Mouse (Mus musculus): ENCODE measurements at regions not wholly inside any gene's neighbourhood (a gene's known extent, or its start where the extent isn't known, plus 50 kb on each side); places are given as distances from the start of the nearest gene placed in this dataset.

DNA sequence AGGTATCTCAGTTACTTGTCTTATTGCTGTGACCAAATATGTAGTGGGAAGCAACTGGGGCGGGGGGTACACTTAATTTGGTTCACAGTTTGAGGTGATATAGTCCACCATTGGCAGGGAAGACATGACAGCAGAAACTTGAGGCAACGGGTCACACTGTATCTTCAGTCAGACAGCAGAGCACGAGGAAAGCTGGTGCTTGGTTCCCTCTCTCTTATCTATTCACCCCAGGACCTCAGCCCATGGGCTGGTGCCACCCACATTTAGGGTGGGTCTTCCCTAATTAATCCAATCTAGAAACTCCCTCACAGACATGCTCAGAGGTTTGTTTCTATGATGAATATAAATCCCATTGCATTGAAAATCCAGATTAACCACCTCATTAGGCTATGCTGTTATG is 56.5 kb downstream of the Otud1 start:
- DNase-seq (ENCODE audit: low read depth), result no peak

- DNase-seq (ENCODE audit: low read depth), result peak; percentile 87
These were observed 58.1 kb downstream of the Otud1 start for GRCm38 (mm10) chr2:19715564-19716238.

DNA sequence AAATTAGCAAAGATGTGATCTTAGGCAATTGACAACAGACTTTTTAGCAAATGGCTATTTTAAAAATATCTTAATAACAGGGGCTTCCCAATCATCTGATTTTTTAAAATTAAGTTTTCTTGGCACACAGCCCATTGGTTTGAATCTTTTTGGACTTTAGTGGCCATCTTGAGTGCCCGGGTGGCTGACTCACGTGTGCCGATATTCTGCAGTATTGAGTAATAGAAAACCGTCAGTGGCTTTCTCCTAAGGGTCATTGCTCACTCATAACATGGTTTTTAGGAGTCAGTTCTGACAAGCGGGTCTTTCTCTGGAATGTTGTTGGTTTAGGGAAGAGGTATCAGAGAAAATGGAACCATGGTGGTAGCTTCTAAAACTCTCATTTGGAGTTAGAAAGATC is 58.8 kb downstream of the Otud1 start:
- DNase-seq (ENCODE audit: low read depth), result no peak

DNA sequence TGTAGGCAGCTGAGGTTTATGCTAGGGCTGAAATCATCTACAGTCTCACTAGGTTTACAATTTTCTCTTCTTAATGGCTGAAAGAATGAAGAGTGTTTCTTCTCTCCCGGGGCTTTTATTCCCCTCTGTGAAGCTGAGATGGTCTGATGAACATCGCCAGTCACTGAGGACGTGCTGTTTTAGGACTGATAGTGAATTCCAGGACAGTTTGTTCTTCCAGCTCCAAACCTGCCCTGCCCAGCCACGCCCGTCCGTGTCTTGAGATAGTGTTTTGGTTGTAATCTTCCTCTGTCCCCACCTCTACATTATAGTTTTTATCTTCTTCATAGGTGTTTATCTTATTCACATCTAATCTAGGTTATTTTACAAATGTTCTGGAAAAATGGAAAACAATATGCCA is 68.5 kb downstream of the Otud1 start:
- DNase-seq (ENCODE audit: low read depth), result no peak

GRCm38 (mm10) chr2:19726904-19727303 is 69.4 kb downstream of the Otud1 start:
- peak; percentile 63 for DNase-seq (ENCODE audit: low read depth)

DNA sequence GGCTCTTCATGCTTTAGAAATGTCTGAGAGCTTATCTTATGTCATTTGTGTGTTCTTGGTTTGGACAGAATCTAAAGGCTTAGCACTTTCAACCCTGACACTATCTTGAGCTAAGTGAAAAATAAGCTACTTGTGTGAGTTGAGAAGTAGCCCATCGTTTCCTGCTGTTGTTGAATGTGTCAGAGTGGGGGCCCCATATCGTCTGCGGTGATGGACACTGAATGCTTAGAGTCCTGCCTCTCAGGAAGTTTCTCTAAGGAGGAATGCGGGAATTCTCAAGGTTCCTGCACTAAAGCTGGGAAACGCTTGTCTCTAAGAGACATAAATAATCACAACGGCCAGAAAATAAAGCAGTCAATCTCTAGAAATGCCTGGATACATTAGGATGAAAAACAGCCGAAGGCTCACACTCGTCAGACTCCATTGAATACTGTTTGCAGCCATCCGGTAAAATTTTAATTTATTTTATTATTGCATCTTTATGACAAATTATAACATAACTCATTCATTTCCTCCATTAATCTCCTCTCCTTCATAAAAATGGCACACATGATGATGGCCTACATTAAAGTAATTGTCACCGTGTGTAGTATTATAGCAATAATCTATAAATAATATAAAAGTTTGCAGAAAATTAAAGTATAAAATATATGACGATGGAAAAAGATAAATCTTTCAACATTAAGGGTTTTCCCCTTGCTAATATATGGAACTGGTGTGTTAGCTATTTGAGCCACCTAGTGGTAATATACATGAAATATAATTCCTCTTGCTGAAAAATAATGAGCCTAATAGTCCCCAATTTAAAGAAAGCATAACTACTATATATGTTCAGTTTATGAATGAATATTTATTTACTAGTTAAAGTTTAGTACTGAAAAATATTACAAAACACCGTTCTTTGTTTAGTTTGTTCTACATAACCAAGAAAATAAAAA is 75.6 kb downstream of the Otud1 start:
- DNase-seq (ENCODE audit: low read depth), result no peak

DNA sequence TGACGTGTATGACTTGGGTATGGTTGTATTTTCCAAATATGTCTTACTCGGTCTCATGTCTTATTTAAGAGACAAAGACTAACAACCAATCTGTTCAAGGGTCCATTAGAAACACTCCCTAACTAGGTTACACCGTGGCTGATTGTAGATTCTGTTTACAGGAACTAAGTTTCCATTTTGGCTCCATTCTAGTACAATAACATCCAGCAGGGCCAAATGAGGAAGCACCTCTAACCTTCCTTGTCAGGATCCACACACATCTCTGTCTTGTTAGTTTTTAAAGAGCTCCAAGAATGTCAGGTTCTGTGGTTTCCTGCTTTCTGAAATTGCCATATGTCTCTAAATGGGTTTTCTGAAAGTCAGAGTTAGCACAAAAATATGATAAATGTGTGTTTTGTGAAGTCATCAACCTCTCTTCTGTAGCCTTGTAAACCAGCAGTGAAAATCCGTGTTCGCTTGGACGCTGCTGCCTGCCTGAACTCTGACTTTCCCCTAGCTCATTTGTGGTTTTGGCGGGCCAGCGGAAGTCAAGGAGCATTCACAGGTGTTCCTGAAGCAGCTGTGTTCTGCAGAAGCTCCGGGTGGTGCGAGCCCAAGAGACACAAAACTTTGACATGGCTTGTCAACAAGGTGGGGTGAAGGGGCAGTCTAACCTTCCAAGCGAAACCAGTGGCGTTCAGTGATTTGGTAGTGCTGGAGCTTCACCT is 76.8 kb downstream of the Otud1 start:
- DNase-seq (ENCODE audit: low read depth), result peak; percentile 23

- DNase-seq (ENCODE audit: low read depth), result no peak
These were observed 84.0 kb downstream of the Otud1 start for GRCm38 (mm10) chr2:19741508-19741907.

DNA sequence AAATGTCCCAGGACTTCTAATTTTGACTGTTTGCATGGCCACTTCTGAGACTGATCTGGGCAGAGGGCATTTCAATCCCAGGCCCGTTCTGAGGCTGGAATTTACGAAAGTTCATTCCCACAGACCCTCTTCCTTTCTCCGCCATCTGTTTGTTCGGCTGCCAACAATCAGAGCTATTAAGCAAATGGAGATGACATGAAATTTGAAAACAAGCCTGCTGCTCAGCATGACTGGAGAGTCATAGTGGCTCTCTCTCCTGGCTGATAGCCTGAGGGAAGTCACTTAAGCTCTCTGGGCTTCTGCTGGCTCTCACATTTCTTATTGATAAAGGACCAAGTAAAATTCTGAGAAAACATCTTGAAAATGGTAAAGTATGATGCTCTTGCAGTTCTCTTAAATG is 85.9 kb downstream of the Otud1 start:
- DNase-seq (ENCODE audit: low read depth), result no peak

GRCm38 (mm10) chr2:19744986-19745660 is 87.6 kb downstream of the Otud1 start:
- no peak for DNase-seq (ENCODE audit: low read depth)

GRCm38 (mm10) chr2:19752753-19753152 is 95.2 kb downstream of the Otud1 start:
- no peak for DNase-seq (ENCODE audit: low read depth)

GRCm38 (mm10) chr2:19753479-19753878 is 95.9 kb downstream of the Otud1 start:
- no peak for DNase-seq (ENCODE audit: low read depth)

GRCm38 (mm10) chr2:19757910-19758309 is 100.4 kb downstream of the Otud1 start:
- no peak for DNase-seq (ENCODE audit: low read depth)

- DNase-seq (ENCODE audit: low read depth), result no peak
These were observed 101.6 kb downstream of the Otud1 start for GRCm38 (mm10) chr2:19759169-19759568.

GRCm38 (mm10) chr2:19759577-19759976 is 102.0 kb downstream of the Otud1 start:
- no peak for DNase-seq (ENCODE audit: low read depth)

DNA sequence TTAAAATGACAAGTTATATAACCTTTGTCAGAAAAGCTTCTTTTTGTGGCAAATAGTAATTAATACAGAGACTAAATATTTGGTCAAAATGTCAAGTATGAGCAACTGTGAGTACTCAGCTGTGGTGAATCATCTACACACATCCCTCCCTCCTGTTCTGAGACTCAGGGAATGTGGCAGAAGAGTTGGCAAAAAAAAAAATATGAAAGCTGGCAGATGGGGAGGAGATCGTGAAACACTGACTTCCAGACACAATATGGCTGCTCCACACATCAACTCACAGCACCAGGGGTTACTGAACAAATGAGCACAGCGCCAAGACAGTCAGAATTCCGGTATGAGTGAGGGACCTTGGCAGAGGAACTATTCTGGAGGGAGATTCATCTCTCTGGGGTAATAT is 105.4 kb downstream of the Otud1 start:
- DNase-seq (ENCODE audit: low read depth), result no peak

DNA sequence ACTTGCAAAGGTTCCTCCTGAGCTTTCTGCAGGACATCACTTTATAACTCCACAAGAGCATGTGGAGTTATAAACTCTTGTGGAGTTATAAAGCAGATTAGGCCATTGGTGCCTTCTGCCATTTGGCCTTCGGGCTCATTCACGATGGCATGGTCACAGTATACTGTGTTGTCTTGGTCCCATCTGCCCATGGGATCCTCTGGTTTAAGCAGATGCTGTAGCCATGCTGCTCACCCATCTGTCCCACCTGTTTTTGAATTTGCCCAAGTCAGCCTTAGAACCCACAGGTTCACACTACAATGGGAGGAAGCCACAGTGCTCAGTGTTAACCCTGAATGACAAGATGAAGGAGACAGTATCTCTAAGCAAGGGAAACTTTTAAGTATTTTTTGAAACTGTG is 124.7 kb upstream of the Etl4 start:
- DNase-seq (ENCODE audit: low read depth), result no peak

DNA sequence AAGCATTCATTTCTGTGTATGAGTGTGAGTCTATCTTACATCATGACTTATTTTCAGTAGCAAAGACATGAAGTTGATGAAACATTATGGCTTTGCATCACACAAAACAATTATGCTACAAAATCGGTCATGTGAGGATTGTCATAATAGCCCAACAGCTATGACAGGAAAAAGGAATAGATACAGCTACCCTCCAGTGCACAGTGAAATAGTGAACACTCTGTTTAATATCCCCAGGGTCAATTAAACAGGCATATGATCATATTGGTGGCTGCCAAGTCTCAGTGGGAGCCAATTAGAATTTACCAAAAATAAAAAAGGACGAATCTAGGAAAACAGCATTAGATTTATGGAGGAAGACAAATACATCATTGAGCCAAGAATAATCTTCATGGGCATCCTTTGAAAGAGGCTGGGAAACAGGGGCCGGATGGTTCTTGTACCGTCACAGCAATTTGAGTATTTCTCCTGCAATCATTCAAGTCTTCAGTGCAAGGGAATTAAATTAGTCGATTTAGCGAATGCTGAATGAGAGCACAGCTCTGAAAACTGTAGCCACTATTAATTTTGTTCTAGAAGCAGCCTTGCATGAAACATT is 123.8 kb upstream of the Etl4 start:
- DNase-seq (ENCODE audit: low read depth), result no peak

DNA sequence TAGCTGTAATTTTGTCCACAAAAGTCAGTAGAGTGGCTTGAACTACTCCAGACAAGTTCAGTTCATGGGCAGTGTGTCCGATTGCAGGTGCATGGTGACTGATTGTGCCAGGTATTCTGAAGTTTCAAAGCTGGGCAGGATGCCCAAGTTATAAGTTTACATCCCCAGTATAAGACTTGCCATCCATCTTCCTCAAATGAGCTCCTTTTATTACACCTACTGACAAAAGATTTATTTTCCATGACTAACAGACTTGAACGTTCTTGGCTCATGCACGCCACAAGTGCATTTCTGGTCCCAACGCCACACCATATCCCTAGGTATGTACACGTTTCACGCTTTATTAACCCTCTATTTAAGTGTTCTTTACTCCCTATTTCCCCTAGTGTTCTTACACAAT is 117.4 kb upstream of the Etl4 start:
- no peak for DNase-seq (ENCODE audit: low read depth)

DNA sequence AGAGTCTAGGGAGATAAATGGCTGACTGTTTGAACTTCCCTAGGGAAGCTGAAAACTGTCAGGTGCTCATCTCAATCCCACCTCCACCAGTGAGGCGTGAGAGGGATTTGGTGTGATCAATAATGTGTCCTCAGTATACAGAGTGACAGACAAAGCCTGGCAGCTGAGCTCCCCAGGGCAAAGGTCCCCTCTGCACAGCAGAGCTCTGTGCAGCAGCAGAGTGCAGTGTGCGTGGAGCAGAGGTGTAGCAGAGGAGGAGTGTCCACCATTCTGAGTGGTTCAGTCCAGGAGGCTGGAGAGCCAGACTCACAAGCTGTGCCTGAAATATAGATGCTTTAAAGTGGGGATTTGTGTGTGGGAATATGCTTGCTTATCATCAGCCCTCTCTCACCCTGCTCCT is 112.8 kb upstream of the Etl4 start:
- DNase-seq (ENCODE audit: low read depth), result no peak
